Mouse (Mus musculus): Measurements from ENCODE around the gene Zfhx3. TPM values are rescaled to one million over a fixed set of nuclear protein-coding genes. Genes with fewer than 3 reads are reported as not detected.

The Zfhx3 gene
- total and polyA plus RNA-seq, 3 experiments: 0.11 to 0.30 TPM; not detected in 1

DNA sequence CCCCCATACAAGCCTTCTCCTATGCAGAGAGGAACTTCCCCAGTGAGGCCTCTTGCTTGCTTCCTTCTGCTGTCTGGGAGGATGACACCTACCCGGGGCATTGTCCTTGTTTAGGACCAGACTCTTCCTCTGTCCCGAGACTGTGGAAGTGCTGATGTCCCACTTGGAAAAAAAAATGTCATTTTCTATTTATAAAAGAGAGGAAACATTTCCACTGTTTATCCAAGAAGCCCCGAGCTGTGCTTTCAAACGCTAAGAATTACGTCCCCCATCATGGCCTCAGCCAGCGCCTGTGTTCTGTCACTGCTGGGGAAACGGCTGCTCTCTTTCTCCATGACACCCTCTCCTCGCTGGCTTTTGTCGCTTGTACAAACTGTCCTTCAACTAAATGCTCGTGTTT is 951.8 kb downstream of the Zfhx3 start:
- Histone ChIP-seq H3K4me1 (ENCODE audit: insufficient read depth, low read depth, low read length) (no peaks in the 10 kb centered on the region), H3K4me3 (ENCODE audit: low read depth, low read length) (no peak overlapping the region), H3K36me3 (replicated peaks) (no peaks in the 10 kb centered on the region), H3K27me3 (ENCODE audit: insufficient read depth, low read length) (no peaks in the 10 kb centered on the region), H3K9me3 (replicated peaks) (peaks cover 80% of the 10 kb centered on the region)
- DNase-seq (ENCODE audit: low spot score) (no peak), ATAC-seq (ENCODE audit: extremely low read depth, insufficient number of reproducible peaks, low FRiP score, poor library complexity, severe bottlenecking) (no peak)
- TF ChIP-seq CTCF (IDR thresholded peaks at IDR 0.05; ENCODE audit: low read depth, low read length) (no peak), POLR2AphosphoS5 (IDR thresholded peaks at IDR 0.05; ENCODE audit: insufficient replicate concordance, low read depth, low read length) (no peak), TAL1 (conservative IDR thresholded peaks at IDR 0.05; ENCODE audit: low read depth, low read length) (no peak)

DNA sequence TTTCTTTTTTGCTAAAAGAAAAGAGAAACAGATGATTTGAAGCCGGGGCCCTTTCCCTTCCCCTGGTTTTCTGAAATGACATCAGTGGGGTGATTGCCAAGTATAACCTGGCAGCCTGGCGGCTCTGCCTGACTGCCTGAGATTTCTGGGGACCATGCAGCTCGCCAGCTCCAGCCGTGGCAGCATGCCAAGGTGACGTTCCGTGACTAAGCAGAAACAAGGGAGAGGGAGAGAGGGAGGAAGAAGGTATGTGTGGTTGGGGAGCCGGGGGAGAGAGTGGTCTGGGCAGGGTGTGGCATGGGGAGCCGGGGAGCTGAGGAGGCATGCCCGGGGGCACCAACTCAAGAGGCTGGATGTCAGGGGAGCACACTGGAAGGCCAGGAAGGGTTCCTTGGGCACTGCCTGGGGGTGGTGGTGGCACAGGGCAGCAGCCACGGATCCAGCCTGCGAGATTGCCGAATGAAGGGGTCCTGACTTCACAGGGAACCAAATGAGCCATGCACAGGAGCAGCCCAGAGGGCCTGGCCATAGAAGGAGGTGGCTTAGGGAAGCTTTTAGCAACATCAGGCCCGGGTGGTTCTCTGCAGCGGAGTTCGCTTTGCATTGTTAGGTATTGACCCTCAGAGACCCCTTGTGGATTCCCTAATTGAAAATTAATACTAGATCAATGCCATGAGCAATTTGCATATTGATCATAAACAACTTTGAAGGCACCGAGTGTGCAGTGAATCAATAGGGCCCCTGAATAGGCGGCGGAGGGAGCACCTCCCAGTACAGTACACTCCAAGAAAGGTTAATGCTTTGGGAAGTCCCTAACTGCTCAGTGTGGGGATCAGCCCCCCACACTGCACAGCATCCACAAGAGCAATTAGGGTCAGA is 954.3 kb downstream of the Zfhx3 start:
- no peak for ATAC-seq (ENCODE audit: extremely low read depth, insufficient number of reproducible peaks, low FRiP score, poor library complexity, severe bottlenecking)
- peaks cover 85% of the 10 kb centered on the region for H3K9me3 ChIP-seq (replicated peaks)
- H3K4me3 ChIP-seq (ENCODE audit: low read depth, low read length): no peak overlapping the region
- H3K27me3 ChIP-seq (ENCODE audit: insufficient read depth, low read length): no peaks in the 10 kb centered on the region
- H3K36me3 ChIP-seq (replicated peaks): no peaks in the 10 kb centered on the region
- H3K4me1 ChIP-seq (ENCODE audit: insufficient read depth, low read depth, low read length): no peaks in the 10 kb centered on the region
- TF ChIP-seq TAL1 (conservative IDR thresholded peaks at IDR 0.05; ENCODE audit: low read depth, low read length) (no peak), POLR2AphosphoS5 (IDR thresholded peaks at IDR 0.05; ENCODE audit: insufficient replicate concordance, low read depth, low read length) (no peak), GATA1 (IDR thresholded peaks at IDR 0.05; ENCODE audit: borderline replicate concordance, low read length) (no peak), GATA2 (IDR thresholded peaks at IDR 0.05; ENCODE audit: borderline replicate concordance, low read depth, low read length) (no peak), CTCF (IDR thresholded peaks at IDR 0.05; ENCODE audit: low read depth, low read length) (no peak)
- DNase-seq (ENCODE audit: low spot score): no peak

DNA sequence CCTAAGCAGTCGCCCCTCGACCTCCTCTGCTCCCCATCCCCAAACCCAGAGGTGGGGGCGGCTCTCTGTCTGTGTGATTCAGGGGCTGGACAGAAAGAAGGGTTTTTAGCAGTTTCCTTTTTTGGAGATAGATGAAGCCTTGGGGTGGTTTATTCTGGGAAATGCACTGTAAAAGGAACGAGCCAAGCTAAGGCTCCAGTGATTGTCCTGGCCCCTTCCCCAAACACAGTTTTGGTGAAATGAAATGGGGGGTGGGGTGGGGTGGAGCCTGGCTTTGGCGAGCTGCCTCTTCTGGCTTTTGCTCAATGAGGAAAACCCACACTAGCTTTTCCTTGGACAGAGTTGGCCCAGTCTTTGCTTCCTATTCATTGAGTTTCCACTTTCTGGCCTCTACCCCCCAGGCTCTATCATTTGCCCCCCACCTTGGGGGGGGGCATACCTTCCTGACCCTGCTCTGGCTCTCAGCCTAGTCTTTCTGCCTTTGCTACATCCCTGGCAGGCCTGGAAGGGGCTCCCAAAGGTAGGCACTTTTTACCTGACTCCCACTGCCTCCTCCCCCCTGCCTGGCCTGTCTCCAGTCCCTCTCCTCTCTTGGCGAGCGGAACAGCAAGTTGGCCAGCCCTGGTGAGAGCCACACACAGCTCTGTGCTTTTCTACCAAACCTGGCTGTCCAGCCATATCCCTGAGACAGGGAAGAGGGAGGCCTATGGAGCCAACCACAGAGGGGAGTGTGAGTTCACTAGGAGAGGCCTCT is 955.1 kb downstream of the Zfhx3 start:
- TF ChIP-seq TAL1 (conservative IDR thresholded peaks at IDR 0.05; ENCODE audit: low read depth, low read length) (no peak), GATA2 (IDR thresholded peaks at IDR 0.05; ENCODE audit: borderline replicate concordance, low read depth, low read length) (no peak), GATA1 (IDR thresholded peaks at IDR 0.05; ENCODE audit: borderline replicate concordance, low read length) (no peak), POLR2AphosphoS5 (IDR thresholded peaks at IDR 0.05; ENCODE audit: insufficient replicate concordance, low read depth, low read length) (no peak), CTCF (IDR thresholded peaks at IDR 0.05; ENCODE audit: low read depth, low read length) (no peak)
- no peaks in the 10 kb centered on the region for H3K27me3 ChIP-seq (ENCODE audit: insufficient read depth, low read length)
- ATAC-seq (ENCODE audit: extremely low read depth, insufficient number of reproducible peaks, low FRiP score, poor library complexity, severe bottlenecking) (no peak), DNase-seq (ENCODE audit: low spot score) (no peak)
- H3K4me1 ChIP-seq (ENCODE audit: insufficient read depth, low read depth, low read length): no peaks in the 10 kb centered on the region
- no peak overlapping the region for H3K4me3 ChIP-seq (ENCODE audit: low read depth, low read length)
- no peaks in the 10 kb centered on the region for H3K36me3 ChIP-seq (replicated peaks)
- peaks cover 87% of the 10 kb centered on the region for H3K9me3 ChIP-seq (replicated peaks)

DNA sequence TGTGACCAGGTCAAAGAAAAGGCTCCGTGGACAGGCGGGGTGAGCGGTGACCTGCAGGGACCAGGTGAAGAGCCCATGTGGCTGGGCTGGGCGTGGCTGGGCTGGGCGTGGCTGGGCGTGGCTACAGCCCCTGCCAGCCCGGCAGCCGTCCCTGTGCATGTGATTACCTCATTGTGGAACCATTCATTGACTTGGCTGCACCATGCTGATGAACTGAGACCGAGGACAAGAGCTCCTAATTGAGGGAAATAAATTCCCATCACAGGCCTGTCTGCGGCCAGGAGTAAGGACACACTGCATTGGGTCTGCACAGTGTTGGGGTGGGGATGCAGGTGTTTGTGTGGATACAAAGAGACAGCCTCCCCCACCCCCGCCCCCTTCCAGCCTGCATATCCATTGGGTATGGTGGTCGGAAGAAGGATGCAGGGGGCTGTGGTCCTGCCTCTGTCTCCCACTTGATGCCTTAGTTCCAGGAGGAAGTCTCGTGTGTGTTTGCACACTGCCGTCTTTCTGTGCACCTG is 956.9 kb downstream of the Zfhx3 start:
- ATAC-seq (ENCODE audit: extremely low read depth, insufficient number of reproducible peaks, low FRiP score, poor library complexity, severe bottlenecking): no peak
- Histone ChIP-seq H3K4me1 (ENCODE audit: insufficient read depth, low read depth, low read length) (no peaks in the 10 kb centered on the region), H3K9me3 (replicated peaks) (peaks cover 93% of the 10 kb centered on the region), H3K4me3 (ENCODE audit: low read depth, low read length) (no peak overlapping the region), H3K27me3 (ENCODE audit: insufficient read depth, low read length) (no peaks in the 10 kb centered on the region), H3K36me3 (replicated peaks) (no peaks in the 10 kb centered on the region)
- TF ChIP-seq TAL1 (conservative IDR thresholded peaks at IDR 0.05; ENCODE audit: low read depth, low read length) (no peak), GATA1 (IDR thresholded peaks at IDR 0.05; ENCODE audit: borderline replicate concordance, low read length) (no peak), POLR2AphosphoS5 (IDR thresholded peaks at IDR 0.05; ENCODE audit: insufficient replicate concordance, low read depth, low read length) (no peak), CTCF (IDR thresholded peaks at IDR 0.05; ENCODE audit: low read depth, low read length) (no peak), GATA2 (IDR thresholded peaks at IDR 0.05; ENCODE audit: borderline replicate concordance, low read depth, low read length) (no peak)
- no peak for DNase-seq (ENCODE audit: low spot score)

DNA sequence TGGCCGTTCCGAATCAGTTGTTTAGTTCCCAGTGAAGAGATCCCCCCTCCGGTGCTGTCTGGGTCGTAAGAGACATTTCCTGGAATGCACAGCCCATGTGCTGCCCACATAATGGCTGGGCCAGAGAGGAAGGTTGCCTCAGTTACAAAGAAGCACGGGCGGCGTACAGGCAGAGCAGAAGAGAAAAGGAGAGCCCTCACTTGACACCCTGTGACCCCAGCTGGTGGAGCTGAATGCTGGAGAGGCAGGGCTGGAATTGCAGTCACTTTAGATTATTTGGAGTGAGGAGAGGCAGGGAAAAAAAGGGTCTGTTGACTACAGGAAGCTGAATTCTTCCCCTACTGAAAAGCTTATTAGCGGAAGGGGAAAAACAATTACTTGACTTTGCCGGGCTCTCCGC is 958.1 kb downstream of the Zfhx3 start:
- DNase-seq (ENCODE audit: low spot score) (no peak), ATAC-seq (ENCODE audit: extremely low read depth, insufficient number of reproducible peaks, low FRiP score, poor library complexity, severe bottlenecking) (no peak)
- Histone ChIP-seq H3K27me3 (ENCODE audit: insufficient read depth, low read length) (no peaks in the 10 kb centered on the region), H3K4me3 (ENCODE audit: low read depth, low read length) (no peak overlapping the region), H3K4me1 (ENCODE audit: insufficient read depth, low read depth, low read length) (no peaks in the 10 kb centered on the region), H3K36me3 (replicated peaks) (no peaks in the 10 kb centered on the region), H3K9me3 (replicated peaks) (peaks cover 92% of the 10 kb centered on the region)
- TF ChIP-seq TAL1 (conservative IDR thresholded peaks at IDR 0.05; ENCODE audit: low read depth, low read length) (no peak), GATA2 (IDR thresholded peaks at IDR 0.05; ENCODE audit: borderline replicate concordance, low read depth, low read length) (no peak)

DNA sequence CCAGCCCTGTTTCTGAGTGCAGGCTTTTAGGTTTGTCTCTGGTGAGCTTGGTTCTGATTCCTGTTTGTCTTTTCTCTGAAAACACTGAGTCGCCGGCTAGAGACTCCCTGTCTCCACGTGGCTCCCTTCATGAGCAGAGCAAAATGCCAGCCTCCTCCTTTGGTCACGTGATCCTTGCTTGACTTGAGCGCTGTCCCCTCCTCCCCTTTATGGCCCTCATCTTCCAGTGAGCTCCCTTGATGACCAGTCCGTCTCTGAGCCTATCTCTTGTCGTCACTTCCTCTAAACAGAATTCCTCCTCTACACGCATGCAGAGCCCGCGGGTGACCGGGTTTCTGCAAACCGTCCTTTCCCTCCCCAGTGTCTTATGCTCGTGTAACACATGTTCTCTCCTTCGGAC is 958.8 kb downstream of the Zfhx3 start:
- TF ChIP-seq CTCF (IDR thresholded peaks at IDR 0.05; ENCODE audit: low read depth, low read length) (no peak), TAL1 (conservative IDR thresholded peaks at IDR 0.05; ENCODE audit: low read depth, low read length) (no peak), GATA2 (IDR thresholded peaks at IDR 0.05; ENCODE audit: borderline replicate concordance, low read depth, low read length) (no peak), GATA1 (IDR thresholded peaks at IDR 0.05; ENCODE audit: borderline replicate concordance, low read length) (no peak), POLR2AphosphoS5 (IDR thresholded peaks at IDR 0.05; ENCODE audit: insufficient replicate concordance, low read depth, low read length) (no peak)
- ATAC-seq (ENCODE audit: extremely low read depth, insufficient number of reproducible peaks, low FRiP score, poor library complexity, severe bottlenecking) (no peak), DNase-seq (ENCODE audit: low spot score) (no peak)
- Histone ChIP-seq H3K9me3 (replicated peaks) (peaks cover 92% of the 10 kb centered on the region), H3K27me3 (ENCODE audit: insufficient read depth, low read length) (no peaks in the 10 kb centered on the region), H3K4me3 (ENCODE audit: low read depth, low read length) (no peak overlapping the region), H3K36me3 (replicated peaks) (no peaks in the 10 kb centered on the region), H3K4me1 (ENCODE audit: insufficient read depth, low read depth, low read length) (no peaks in the 10 kb centered on the region)
